Mouse (Mus musculus) intestine, embryonic 15.5 days (tissue): ENCODE data around the gene Zfp113. TPM values are rescaled to one million over a fixed set of nuclear protein-coding genes. Genes with fewer than 3 reads are reported as not detected.

ENCODE experiments used
- microRNA counts: library from miRNA; unstranded; fragments of <30 nt; microRNA quantifications from one replicate; lab custom pipeline; 2016
- polyA plus RNA-seq: library from polyadenylated mRNA; unstranded; fragments of >200 nt; fragmentation: Nextera tagmentation; extraction: Ambion mirVana; gene quantifications from 2 replicates; pipeline ENCODE4 v1.2.1, GENCODE M21; 2015

Zfp113 gene
- polyA plus RNA-seq, 1 experiment from 2014 or later: 15.8 TPM

MicroRNAs encoded within 50 kb of the gene (microRNA counts, 519-probe panel; counts per million panel counts)
- microRNA mmu-miR-106b (lab: Ali Mortazavi, UCI): 3,726 counts per million, percentile 90 among the panel's probes with 10 or more counts
- 4,469 counts per million, percentile 97 among the panel's probes with 10 or more counts for microRNA mmu-miR-25 (lab: Ali Mortazavi, UCI)
- microRNA mmu-miR-93 (lab: Ali Mortazavi, UCI): 3,726 counts per million, percentile 90 among the panel's probes with 10 or more counts

Other genes starting within 250 kb of the Zfp113 start
- gene Cyp3a13, start 234.1 kb downstream of the Zfp113 start, polyA plus RNA-seq: 32.9 and 33.1 TPM in 2 replicates
- gene Gjc3, start 192.6 kb downstream of the Zfp113 start, polyA plus RNA-seq: 0.64 and 0.81 TPM in 2 replicates
- 0.14 and 0.25 TPM in 2 replicates for gene Azgp1, start 174.2 kb downstream of the Zfp113 start, polyA plus RNA-seq
- gene Smok3a, start 134.5 kb downstream of the Zfp113 start, polyA plus RNA-seq: not detected in 2 replicates
- gene Smok3b, start 134.3 kb downstream of the Zfp113 start, polyA plus RNA-seq: not detected in 2 replicates
- not detected in 2 replicates for gene Smok3c, start 102.5 kb downstream of the Zfp113 start, polyA plus RNA-seq
- 13.7 and 15.0 TPM in 2 replicates for gene Zkscan1, start 70.7 kb downstream of the Zfp113 start, polyA plus RNA-seq
- gene Zscan21, start 38.8 kb downstream of the Zfp113 start, polyA plus RNA-seq: 43.3 and 45.9 TPM in 2 replicates
- 276 and 300 TPM in 2 replicates for gene Cops6, start 5.3 kb upstream of the Zfp113 start, polyA plus RNA-seq
- 19.8 and 20.6 TPM in 2 replicates for gene Ap4m1, start 16.3 kb upstream of the Zfp113 start, polyA plus RNA-seq
- gene Mcm7, start 16.7 kb upstream of the Zfp113 start, polyA plus RNA-seq: 153 and 165 TPM in 2 replicates
- gene Taf6, start 31.7 kb upstream of the Zfp113 start, polyA plus RNA-seq: 67.8 and 70.0 TPM in 2 replicates
- 37.0 and 38.8 TPM in 2 replicates for gene Cnpy4, start 31.7 kb upstream of the Zfp113 start, polyA plus RNA-seq
- gene Mblac1, start 38.6 kb upstream of the Zfp113 start, polyA plus RNA-seq: 7.5 TPM in 2 replicates
- not detected in 2 replicates for gene Nxpe5, start 70.2 kb upstream of the Zfp113 start, polyA plus RNA-seq
- 80.6 and 90.1 TPM in 2 replicates for gene Lamtor4, start 99.7 kb upstream of the Zfp113 start, polyA plus RNA-seq
- 4.8 and 5.1 TPM in 2 replicates for gene BC037034, start 108.3 kb upstream of the Zfp113 start, polyA plus RNA-seq
- gene Gal3st4, start 117.1 kb upstream of the Zfp113 start, polyA plus RNA-seq: 1.0 and 1.4 TPM in 2 replicates
- gene Gm43720, start 124.2 kb upstream of the Zfp113 start, polyA plus RNA-seq: not detected in 2 replicates
- 13.7 and 15.2 TPM in 2 replicates for gene Gpc2, start 124.3 kb upstream of the Zfp113 start, polyA plus RNA-seq
- 2.0 and 2.9 TPM in 2 replicates for gene Stag3, start 124.5 kb upstream of the Zfp113 start, polyA plus RNA-seq
- gene Pvrig, start 186.2 kb upstream of the Zfp113 start, polyA plus RNA-seq: 0.18 and 0.47 TPM in 2 replicates